Mouse (Mus musculus): ENCODE measurements around the gene Amigo1. TPM values are rescaled to one million over a fixed set of nuclear protein-coding genes. Genes with fewer than 3 reads are reported as not detected.

Amigo1 gene
- polyA plus RNA-seq, 1 experiment from 2014 or later, result 6.3 TPM

Other genes starting within 250 kb of the Amigo1 start
- 6.6 and 6.7 TPM in 2 replicates for gene Gstm6, start 242.6 kb upstream of the Amigo1 start, polyA plus RNA-seq (2015; fragmentation: Nextera tagmentation; extraction: Ambion mirVana)
- gene Gstm3, start 217.1 kb upstream of the Amigo1 start, polyA plus RNA-seq (2015; fragmentation: Nextera tagmentation; extraction: Ambion mirVana), result not detected in 2 replicates
- 60.2 and 73.5 TPM in 2 replicates for gene Gstm2, start 199.9 kb upstream of the Amigo1 start, polyA plus RNA-seq (2015; fragmentation: Nextera tagmentation; extraction: Ambion mirVana)
- 178 and 220 TPM in 2 replicates for gene Gstm1, start 168.4 kb upstream of the Amigo1 start, polyA plus RNA-seq (2015; fragmentation: Nextera tagmentation; extraction: Ambion mirVana)
- 12.7 and 15.3 TPM in 2 replicates for gene Gstm4, start 141.4 kb upstream of the Amigo1 start, polyA plus RNA-seq (2015; fragmentation: Nextera tagmentation; extraction: Ambion mirVana)
- 44.3 and 44.9 TPM in 2 replicates for gene Ampd2, start 99.7 kb upstream of the Amigo1 start, polyA plus RNA-seq (2015; fragmentation: Nextera tagmentation; extraction: Ambion mirVana)
- 0.39 and 0.61 TPM in 2 replicates for gene Gnat2, start 93.5 kb upstream of the Amigo1 start, polyA plus RNA-seq (2015; fragmentation: Nextera tagmentation; extraction: Ambion mirVana)
- gene Gnai3, start 40.2 kb upstream of the Amigo1 start, polyA plus RNA-seq (2015; fragmentation: Nextera tagmentation; extraction: Ambion mirVana), result 154 and 161 TPM in 2 replicates
- 0.11 and 0.25 TPM in 2 replicates for gene Gpr61, start 31.5 kb upstream of the Amigo1 start, polyA plus RNA-seq (2015; fragmentation: Nextera tagmentation; extraction: Ambion mirVana)
- 2.8 and 3.0 TPM in 2 replicates for gene Cyb561d1, start 14.9 kb downstream of the Amigo1 start, polyA plus RNA-seq (2015; fragmentation: Nextera tagmentation; extraction: Ambion mirVana)
- 18.4 and 20.4 TPM in 2 replicates for gene Atxn7l2, start 24.6 kb downstream of the Amigo1 start, polyA plus RNA-seq (2015; fragmentation: Nextera tagmentation; extraction: Ambion mirVana)
- 2.7 and 3.3 TPM in 2 replicates for gene Sypl2, start 40.3 kb downstream of the Amigo1 start, polyA plus RNA-seq (2015; fragmentation: Nextera tagmentation; extraction: Ambion mirVana)
- gene Psma5, start 70.6 kb downstream of the Amigo1 start, polyA plus RNA-seq (2015; fragmentation: Nextera tagmentation; extraction: Ambion mirVana), result 263 and 265 TPM in 2 replicates
- gene Sort1, start 97.7 kb downstream of the Amigo1 start, polyA plus RNA-seq (2015; fragmentation: Nextera tagmentation; extraction: Ambion mirVana), result 13.4 and 13.9 TPM in 2 replicates
- 0.12 TPM in 1 of 2 replicates, not detected in the other for gene Mybphl, start 178.6 kb downstream of the Amigo1 start, polyA plus RNA-seq (2015; fragmentation: Nextera tagmentation; extraction: Ambion mirVana)
- gene Psrc1, start 197.5 kb downstream of the Amigo1 start, polyA plus RNA-seq (2015; fragmentation: Nextera tagmentation; extraction: Ambion mirVana), result 41.7 TPM in 2 replicates
- gene Celsr2, start 229.2 kb downstream of the Amigo1 start, polyA plus RNA-seq (2015; fragmentation: Nextera tagmentation; extraction: Ambion mirVana), result 20.1 and 20.7 TPM in 2 replicates

Measured in embryonic facial prominence, embryonic 15.5 days (tissue).